Mouse (Mus musculus) right cerebral cortex, postnatal 4 days (tissue): ENCODE measurements around the gene Cers5.
"Not testable (repeated sequence)": the region's sequence is repeated elsewhere in the genome, so short reads cannot be mapped to it uniquely, and the experiment has no call there.

Experiments
- DNase-seq: peaks from one replicate; pipeline ENCODE4 v3.0.0-alpha.2; 2022

The Cers5 gene

DNA sequence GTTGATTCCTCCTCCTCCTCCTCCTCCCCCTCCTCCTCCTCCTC, at the start of gene Cers5:
Gene Cers5, minus strand, starts transcription at position 5 of the 44 bp plus-strand sequence.
- DNase-seq, result not testable (repeated sequence)

DNA sequence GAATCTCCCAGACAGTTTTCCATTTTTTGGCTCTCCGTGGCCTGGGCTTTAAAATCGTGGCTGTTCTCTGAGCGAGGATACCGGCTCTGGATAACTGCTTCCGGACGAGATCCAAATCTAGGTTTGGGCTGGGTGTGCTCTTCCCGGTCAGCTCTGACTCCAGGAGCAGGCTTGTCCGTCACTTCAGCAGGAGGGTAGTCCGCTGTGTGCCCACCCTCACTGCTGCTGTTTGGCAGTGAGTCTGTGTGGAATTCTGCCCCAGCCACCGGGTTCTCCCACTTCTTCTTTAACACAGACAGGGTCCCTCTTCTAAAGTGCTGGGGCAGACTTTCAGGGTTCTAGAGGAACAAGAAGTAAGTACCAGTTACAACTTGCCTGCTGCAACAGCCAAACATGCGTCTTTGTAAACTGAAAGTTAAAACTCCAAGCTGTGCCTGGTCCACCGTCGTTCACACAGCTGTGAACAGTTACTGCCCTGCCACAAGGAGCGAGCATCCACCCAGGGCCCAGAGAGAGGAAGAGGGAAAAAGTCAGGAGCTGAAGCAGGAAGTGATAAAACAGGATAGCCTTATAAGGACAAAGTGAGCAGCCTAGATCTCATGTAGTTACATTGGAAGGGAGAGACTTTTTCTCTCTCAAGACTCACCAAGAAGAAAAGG, 47.1 kb upstream of the Cers5 start:
- no peak for DNase-seq

- DNase-seq, result no peak
Measured at GRCm38 (mm10) chr15:99819109-99819440, 46.4 kb upstream of the Cers5 start.

DNA sequence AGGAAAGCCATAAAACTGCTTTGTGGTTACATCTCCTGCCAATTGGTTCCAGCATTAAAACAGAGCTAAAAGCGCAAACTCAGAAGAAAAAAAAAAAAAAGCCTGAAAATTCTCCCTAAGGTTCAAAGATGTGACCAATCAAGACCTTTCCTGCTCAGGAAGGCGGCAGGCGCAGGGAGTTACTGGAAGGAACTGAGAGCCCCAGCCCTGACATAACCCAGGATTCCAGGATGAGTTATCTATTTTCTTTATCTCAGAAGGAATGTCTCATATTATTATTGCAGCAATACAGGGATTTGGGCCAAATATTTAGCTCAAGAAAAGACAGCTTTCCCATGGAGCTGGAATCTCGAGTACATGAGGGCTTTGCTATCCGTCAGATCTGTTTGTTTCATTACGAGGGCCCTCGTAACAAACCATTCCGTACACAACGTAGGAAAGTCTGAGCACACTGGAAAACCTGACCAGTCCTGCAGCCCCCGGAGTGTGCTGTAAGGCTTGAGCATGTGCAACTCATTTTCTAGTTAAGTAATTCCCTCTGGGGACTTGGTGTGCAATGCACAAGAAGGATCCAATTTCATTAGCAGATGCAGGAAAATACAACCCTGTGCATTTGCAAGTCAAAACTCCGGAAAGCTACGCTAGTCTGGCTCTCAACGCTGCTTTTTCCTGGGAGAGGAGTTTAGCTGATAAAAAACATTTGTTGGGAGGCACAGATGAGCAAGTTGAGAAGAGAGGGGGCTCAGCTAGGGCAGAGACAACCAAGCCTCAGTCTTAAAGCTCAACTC, 45.8 kb upstream of the Cers5 start:
- DNase-seq, result no peak

DNA sequence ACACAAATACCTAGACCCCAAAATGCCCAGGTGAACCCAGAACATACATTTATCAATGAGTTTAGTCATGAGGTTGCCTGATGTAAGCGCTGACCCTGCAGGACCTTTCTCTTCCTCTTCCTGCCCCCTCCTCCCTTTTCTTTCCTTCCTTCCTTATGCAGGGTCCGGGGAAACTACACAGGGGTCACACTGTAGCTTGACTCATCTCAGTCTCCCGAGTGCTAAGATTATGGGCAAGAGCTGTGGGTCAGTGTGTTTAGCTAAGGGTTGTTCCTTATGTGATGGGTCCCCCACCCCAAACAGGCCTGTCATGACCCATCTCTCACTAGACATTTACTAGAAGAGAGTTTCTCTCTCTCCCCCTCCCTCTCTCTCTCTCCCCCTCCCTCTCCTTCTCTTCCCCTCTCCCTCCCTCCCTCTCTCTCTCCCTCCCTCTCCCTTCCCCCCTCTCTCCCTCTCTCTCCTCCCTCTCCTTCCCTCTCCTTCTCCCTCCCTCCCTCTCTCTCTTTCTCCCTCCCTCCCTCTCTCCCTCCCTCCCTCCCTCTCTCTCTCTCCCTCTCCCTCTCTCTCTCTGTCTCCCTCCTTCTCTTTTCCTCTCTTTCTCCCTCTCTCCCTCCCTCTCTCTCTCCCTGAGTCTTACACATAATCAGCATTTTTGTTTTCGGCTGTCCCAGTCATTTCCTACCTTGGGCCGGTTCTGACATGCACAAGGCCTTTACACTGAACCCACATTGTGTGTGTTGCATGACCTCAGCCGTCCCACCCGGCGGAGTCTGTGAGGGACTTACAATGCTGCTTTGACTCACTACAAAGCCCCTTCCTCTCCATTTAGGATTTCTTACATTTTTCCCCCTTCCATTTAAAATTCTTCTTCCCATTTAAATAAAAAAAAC, 44.9 kb upstream of the Cers5 start:
- DNase-seq, result no peak

DNA sequence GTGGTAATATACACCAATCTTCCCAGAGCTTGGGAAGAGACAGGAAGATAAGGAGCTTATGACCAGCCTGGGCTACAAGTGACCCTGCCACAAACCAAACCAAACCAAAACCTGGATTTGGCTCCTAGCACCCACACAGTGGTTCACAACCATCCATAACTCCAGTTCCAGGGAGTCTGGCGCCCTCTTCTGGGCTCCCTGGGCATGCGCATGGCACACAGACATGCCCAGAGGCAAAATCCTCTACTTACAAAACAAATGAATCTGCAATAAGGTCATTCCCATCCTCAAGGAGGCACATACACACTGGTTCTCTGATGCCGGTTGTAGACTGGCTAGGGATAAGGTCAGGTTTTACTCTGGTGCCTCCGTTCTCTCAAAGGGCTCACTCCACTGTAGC, 43.3 kb upstream of the Cers5 start:
- DNase-seq, result no peak

- DNase-seq, result no peak
Measured at GRCm38 (mm10) chr15:99814554-99815260, 42.0 kb upstream of the Cers5 start.

GRCm38 (mm10) chr15:99813639-99814038, 41.0 kb upstream of the Cers5 start:
- no peak for DNase-seq

DNA sequence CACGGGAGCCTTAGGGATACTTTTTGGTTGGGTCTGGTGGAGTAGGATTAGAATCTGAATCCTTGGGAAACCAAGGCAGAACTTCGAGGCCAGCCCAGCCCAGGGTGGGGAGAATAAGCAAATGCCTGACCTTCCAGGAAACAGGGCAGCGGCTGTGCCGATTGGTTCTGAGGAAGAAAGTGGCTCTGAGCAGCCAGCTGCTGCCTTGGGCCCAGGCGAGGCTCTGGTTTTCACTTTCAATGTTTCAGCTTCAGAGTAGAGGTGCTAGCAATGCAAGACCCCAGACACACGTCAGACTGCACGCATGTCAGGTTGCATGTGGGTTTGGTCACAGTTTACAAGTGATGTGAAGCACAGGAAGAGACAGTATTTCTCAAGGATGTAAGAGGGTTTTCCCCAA, 39.4 kb upstream of the Cers5 start:
- DNase-seq, result no peak

DNA sequence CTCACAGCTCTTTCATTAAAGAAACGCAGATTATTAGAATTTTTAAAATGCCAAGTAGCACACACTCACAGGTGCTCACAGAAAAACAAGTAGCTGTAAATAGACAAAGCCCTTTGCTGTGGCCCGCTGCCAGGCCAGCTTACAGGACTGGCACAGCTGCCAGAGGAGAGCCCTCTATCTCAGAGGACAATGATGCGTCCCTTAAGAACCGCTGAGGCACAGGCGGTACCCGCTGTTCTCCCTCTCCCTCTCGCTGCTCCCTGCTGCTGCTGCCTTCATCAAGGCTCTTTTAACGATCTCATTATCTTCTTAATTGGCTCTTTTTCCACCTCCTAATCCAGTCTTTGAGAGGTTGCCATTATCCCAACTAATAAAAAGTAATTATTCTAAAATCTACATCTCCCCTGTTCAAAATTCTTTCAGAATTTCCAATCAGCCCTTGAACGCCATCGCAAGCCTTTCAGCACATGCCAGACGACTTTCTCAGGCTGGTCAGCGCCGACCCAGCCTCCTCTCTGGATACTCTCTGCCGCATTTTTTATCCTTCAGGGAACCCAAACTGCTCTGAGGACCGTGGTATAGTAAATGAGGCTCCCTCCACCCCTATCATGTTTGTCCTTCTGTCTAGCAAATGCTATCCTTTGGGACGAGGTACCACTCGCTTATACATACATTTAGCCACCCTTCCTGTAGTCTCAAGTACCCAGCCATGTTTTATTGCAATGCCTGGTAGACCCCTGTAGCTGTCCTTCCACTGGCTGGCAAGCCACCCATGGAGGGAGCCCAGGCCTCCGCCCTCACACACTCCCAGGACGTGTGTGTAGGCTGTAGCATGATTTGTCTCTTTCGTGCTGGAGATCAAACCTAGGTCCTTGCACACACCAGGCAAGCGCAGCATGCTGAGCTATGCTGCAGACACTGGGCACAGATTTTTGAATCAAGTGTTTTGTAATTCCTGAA, 35.4 kb upstream of the Cers5 start:
- DNase-seq, result peak; percentile 44

DNA sequence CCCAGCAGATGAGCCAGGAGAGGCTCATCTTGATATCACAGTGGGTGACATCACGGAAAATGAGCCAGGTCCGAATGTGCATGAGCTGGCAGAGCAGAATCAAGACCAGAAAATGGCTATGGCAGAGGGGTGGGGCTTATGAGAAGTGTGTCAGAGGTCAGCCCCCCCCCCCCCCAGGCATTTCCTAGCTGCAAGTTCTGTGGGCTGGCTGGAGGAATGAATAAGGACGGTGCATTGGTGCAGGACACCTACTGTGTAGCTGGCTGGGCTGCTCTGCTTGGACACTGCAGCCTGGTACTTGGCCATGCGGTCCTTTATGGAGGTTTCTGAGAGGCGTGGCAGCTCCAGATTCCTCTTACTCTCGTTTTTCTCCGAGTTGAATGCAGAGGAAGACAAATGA, 33.5 kb upstream of the Cers5 start:
- DNase-seq, result no peak

DNA sequence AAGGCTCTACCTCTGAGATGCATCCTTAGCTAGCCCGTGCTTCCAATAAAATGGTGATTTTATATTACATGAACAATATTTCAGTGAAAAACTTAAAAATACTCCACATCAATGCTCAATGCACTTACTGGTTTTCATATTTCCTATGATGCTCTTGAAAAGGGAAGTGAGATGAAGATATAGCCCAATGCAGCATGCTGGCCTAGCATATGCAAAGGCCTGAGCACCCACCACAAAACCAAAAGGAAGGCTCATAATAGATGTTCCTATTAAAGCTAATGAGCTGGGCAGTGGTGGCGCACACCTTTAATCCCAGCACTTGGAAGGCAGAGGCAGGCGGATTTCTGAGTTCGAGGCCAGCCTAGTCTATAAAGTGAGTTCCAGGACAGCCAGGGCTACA, 33.0 kb upstream of the Cers5 start:
- no peak for DNase-seq

DNA sequence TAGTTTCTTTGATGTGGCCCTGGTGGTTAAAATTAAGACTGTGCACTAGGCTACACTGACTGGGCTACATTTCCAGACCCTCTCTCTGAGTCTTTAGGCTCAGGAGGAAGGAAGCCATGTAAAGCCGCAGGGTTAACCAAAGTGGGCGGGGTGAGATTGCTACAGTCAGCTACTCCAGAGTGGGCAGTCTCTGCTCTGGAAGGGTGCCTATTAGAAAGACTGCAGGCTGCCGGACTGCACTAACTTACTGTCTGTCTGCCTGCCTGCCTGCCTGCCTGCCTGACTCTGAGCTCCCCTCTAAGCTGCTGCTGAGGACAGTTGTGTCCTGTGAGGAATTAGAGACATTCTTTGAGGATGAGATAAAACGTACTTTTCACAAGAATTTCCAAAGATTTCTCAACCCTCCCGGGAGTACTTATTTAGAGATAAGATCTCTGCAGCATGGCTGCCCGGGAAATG, 30.5 kb upstream of the Cers5 start:
- no peak for DNase-seq

GRCm38 (mm10) chr15:99801885-99802572, 29.3 kb upstream of the Cers5 start:
- DNase-seq, result no peak

DNA sequence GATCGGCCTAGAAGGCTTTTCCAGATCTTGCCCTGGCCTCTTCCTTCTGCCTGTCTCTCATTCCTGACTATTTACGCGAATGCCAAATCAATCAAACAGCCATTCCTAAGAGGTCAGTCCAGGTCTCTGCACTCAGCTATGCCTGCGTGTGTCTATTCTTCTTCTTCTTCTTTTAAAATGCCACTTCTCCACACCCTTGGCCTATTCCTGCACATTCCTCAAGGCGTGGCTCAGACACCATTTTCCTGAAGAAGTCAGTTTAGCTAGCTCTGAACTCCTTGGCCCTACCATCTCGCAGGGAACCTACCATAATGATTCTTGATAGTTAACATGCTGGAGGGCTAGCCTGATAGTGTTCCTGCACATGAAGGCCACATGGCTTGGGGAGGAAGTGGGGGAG, 27.0 kb upstream of the Cers5 start:
- no peak for DNase-seq

DNA sequence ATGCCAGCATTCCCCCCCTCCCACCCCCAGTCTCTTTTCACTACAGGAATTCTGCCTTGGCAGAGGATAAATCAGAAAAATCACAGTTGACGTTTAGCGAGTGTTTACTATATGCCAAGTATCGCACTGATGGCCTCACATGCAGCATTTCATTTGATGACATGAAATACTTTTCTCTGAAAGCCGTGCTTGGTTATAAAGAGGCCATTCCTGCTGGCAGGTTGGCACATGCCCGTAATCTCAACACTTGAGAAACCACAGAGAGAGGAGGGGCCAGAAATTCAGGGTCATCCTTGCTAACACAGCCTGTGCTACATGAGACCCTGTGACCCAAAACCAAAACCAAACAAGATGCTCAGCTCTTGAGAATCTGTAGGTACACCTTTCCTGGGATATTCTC, 25.2 kb upstream of the Cers5 start:
- no peak for DNase-seq

DNA sequence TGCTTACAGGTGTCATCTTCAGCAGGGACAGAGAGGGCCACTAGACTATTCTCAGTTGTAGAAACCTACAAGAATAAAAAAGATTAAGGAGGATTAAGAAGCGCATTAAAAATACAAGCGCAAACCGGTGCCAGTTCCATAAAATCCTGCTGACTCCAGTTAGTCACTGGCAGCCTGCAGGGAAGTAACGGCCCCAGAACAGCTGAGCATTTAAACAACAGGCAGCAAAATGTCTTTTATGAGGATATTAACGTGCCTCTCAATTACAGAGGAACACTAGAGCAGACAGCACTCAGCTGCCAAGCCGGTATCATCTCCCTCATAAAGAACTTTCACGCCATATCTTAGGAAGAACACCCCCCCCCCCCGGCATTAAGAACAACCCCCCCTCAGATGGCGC, 24.1 kb upstream of the Cers5 start:
- no peak for DNase-seq

- no peak for DNase-seq
Measured at GRCm38 (mm10) chr15:99796066-99796465, 23.4 kb upstream of the Cers5 start.

- no peak for DNase-seq
Measured at GRCm38 (mm10) chr15:99792221-99792815, 19.6 kb upstream of the Cers5 start.

DNA sequence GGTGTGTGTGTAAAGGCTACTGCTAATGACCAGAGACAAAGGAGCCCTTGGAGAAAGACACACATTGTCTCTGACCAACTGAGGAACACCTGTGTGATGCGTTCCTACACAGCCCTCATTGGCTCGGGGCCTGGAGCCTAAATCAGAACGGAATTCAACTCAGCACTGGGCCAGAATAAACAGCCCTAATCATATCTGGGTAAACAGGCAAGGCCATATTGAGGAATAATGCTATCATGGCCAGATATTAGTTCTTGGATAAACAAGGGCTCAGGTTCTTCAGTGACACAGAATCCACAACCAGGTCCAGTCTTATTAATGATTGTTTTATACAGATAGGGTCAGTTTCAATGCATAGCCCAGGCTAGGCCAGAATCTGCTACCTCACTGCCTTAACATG, 18.3 kb upstream of the Cers5 start:
- no peak for DNase-seq

- DNase-seq, result no peak
Measured at GRCm38 (mm10) chr15:99790464-99790863, 17.8 kb upstream of the Cers5 start.
